Mouse (Mus musculus): ENCODE results near the gene Zmynd12. TPM values are rescaled to one million over a fixed set of nuclear protein-coding genes. Genes with fewer than 3 reads are reported as not detected.

Gene Zmynd12
- 4.2 and 6.6 TPM in 2 replicates for polyA plus RNA-seq (2015; fragmentation: Nextera tagmentation; extraction: Ambion mirVana)

DNA sequence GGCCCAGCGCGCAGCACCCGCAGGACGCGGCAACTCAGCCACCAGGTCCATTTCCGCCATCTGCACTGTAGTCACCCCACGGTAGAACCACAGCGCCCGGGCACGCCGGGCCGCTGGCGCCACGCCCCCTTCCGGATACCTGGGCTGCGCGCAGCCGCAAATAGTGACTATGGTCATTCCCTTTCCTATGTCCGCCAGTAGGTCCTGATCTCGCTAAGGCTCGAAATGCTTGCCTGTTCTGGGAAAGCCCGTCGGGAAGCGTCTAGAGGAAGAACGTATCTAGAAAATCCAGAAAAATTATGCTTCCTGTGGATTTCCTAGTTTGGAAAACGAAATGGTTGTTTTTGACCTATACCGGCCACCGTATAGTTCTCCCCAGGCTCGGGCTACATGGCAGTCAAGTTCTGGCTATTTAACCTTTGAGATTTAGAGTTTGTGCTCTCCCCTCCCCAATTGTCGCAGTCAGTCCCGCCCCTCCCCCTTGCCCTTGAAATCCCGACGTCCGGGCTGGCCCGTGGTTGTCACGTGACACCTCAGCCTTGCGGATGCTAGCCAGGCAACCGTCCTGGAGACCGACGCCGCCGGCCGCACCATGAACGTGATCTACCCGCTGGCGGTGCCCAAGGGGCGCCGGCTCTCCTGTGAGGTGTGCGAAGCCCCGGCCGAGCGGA lies at the start of gene Zmynd12, which contains the start of gene Ppcs:
Gene Zmynd12, plus strand, starts transcription at position 521 of the 671 bp plus-strand sequence.
Gene Ppcs, minus strand, starts transcription at position 127 of the 671 bp plus-strand sequence.

DNA sequence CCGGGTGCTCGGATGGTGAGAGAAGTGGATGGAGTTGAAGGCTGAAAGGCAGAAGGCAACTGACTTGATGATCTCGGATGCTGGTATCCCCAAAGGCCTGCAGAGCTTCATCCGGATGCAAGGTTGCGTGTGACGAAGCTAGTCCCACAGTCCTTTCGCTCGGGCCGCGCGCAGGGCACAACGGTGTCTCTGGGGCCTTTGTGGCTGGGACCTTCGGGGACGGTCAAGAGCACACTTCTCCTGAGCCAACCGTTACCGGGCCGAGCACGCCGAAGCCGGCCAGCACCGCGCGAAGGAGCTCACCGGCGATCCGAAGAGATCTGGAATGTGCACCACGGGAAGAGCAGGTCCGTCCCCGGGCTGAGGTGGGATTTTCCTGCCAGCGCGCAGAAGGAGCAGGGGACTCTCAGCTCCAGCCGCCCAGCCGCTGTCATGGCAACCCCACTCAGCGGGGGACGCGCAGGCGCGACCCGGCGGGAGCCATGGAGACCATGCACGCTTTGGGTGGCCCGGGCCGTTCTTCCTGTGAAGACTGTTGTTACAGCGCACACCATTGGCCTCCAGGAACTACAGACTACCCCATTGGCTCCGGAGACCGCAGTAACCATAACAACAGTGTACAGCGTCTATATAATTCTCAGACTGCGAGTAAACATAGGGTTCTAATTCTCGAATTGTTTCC lies 7.4 kb upstream of the Zmynd12 start, which contains the start of gene Ccdc30:
Gene Ccdc30, minus strand, starts transcription at position 450 of the 682 bp plus-strand sequence.

DNA sequence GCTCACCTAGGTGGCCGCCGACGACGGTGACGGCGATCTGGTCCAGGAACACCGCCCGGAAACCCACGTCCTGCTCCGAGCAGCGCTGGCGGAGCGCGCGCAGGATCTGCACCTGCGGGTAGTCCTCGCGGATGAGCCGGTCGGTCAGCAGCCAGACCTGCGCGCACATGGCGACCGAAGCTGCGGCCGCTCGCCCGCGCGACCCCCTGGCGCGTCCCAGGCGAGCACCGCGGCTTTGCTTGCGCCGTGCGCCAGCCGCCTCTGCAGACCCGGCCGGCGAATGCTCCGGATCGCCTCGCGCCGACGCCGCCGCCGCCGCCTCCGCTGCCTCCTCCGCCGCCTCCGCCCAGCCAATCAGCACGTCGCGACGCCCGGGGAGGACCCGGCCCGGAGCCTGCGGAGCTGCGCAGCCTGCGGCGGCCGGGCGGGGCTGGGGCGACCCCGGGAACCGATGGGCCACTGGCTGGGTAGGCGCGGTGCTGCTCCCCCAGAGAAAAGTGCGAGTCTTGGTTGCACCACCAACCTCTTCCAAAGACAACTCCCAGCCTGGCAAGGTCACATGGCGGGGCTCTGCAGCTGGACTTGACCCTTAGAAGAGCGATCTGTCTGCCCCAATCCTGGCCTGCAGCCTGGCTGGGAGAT lies 69.8 kb downstream of the Zmynd12 start, which contains the start of gene Rimkla:
Gene Rimkla, minus strand, starts transcription at position 338 of the 642 bp plus-strand sequence.

Other genes with a start within 250 kb of the Zmynd12 start
- gene Zfp691, start 248.6 kb upstream of the Zmynd12 start, polyA plus RNA-seq (2015; fragmentation: Nextera tagmentation; extraction: Ambion mirVana) = 4.9 and 6.4 TPM in 2 replicates
- gene Ermap, start 232.8 kb upstream of the Zmynd12 start, polyA plus RNA-seq (2015; fragmentation: Nextera tagmentation; extraction: Ambion mirVana) = 5.5 and 11.7 TPM in 2 replicates
- 120 and 153 TPM in 2 replicates for gene Svbp, start 227.5 kb upstream of the Zmynd12 start, polyA plus RNA-seq (2015; fragmentation: Nextera tagmentation; extraction: Ambion mirVana)
- 0.11 and 0.36 TPM in 2 replicates for gene Tmem269, start 204.6 kb upstream of the Zmynd12 start, polyA plus RNA-seq (2015; fragmentation: Nextera tagmentation; extraction: Ambion mirVana)
- gene AU022252, start 190.1 kb upstream of the Zmynd12 start, polyA plus RNA-seq (2015; fragmentation: Nextera tagmentation; extraction: Ambion mirVana) = 23.8 and 31.5 TPM in 2 replicates
- gene P3h1, start 189.9 kb upstream of the Zmynd12 start, polyA plus RNA-seq (2015; fragmentation: Nextera tagmentation; extraction: Ambion mirVana) = 30.4 and 39.4 TPM in 2 replicates
- gene Cldn19, start 167.4 kb upstream of the Zmynd12 start, polyA plus RNA-seq (2015; fragmentation: Nextera tagmentation; extraction: Ambion mirVana) = 0.61 TPM in 1 of 2 replicates, not detected in the other
- gene Ybx1, start 128.2 kb upstream of the Zmynd12 start, polyA plus RNA-seq (2015; fragmentation: Nextera tagmentation; extraction: Ambion mirVana) = 450 and 484 TPM in 2 replicates
- 77.7 and 110 TPM in 2 replicates for gene Ppih, start 102.3 kb upstream of the Zmynd12 start, polyA plus RNA-seq (2015; fragmentation: Nextera tagmentation; extraction: Ambion mirVana)
- gene Ccdc30, start 7.3 kb upstream of the Zmynd12 start, polyA plus RNA-seq (2015; fragmentation: Nextera tagmentation; extraction: Ambion mirVana) = 22.5 and 24.1 TPM in 2 replicates
- gene Ppcs, start 394 bp upstream of the Zmynd12 start, polyA plus RNA-seq (2015; fragmentation: Nextera tagmentation; extraction: Ambion mirVana) = 76.2 and 117 TPM in 2 replicates
- gene Rimkla, start 69.8 kb downstream of the Zmynd12 start, polyA plus RNA-seq (2015; fragmentation: Nextera tagmentation; extraction: Ambion mirVana) = 1.0 and 4.1 TPM in 2 replicates
- gene Foxj3, start 114.2 kb downstream of the Zmynd12 start, polyA plus RNA-seq (2015; fragmentation: Nextera tagmentation; extraction: Ambion mirVana) = 9.8 and 12.8 TPM in 2 replicates
- gene Frg2f1, start 116.7 kb downstream of the Zmynd12 start, polyA plus RNA-seq (2015; fragmentation: Nextera tagmentation; extraction: Ambion mirVana) = 4.5 and 5.3 TPM in 2 replicates
- 1.8 and 8.5 TPM in 2 replicates for gene Guca2a, start 214.9 kb downstream of the Zmynd12 start, polyA plus RNA-seq (2015; fragmentation: Nextera tagmentation; extraction: Ambion mirVana)
- gene Guca2b, start 236.1 kb downstream of the Zmynd12 start, polyA plus RNA-seq (2015; fragmentation: Nextera tagmentation; extraction: Ambion mirVana) = 0.40 and 4.4 TPM in 2 replicates

All from adrenal gland, postnatal 0 days (tissue).